Mouse (Mus musculus): ENCODE measurements around the gene Ly6c1.
A peak's percentile ranks its signal among the peaks of the same experiment; 100 is the strongest.
"Not testable (repeated sequence)": the region's sequence is repeated elsewhere in the genome, so short reads cannot be mapped to it uniquely, and the experiment has no call there.

The Ly6c1 gene

DNA sequence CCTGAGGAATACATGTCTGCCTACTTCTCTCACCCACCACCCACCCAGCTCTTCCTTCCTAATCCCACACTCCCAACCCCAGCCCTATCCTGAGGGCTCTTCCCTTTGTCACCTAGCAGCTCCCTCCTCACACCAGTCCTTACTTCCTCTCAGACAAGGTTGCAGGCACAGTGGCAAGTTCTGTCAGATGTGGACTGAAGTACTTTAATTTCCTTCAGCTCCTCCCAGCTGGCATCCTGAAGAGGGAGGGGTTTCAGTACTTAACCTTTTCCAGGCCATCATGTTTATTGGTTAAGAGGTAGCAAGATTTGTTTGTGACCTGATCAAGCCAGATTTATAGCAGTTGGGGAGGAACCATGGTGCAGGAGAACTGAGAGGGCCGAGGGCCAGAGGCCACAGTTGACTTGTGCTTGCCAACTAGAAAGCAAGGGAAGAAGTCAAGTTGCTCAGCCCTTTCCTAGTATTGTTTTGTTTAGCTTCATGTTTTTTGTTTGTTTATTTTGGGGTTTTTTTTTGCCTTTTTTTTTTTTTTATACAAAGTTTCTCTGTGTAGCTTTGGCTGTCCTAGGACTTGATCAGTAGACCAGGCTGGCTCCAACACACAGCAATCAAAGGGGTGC, at the start of gene Ly6c1:
Gene Ly6c1 (minus strand): TSS at position 189 of the 620 bp plus-strand sequence.
- DNase-seq = peak; percentile 23 to 64

DNA sequence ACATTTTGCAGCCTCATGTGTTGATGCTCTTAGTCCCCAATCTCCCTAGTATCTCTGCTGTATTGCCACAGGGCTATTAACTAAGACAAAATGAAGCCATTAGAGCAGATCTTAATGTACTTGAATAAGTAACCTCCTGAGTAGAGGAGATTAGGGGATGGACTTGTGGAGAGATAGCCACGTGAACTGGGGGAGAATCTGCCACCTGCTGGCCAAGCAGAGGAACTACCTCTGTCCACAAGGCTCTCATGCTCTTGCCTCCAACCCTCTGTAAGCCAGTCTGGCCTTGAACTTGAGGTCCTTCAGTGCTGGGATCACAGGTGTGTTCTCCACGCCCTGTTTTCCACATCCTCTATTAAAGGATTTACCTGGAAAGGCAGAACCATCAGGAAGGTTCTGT, 39.4 kb upstream of the Ly6c1 start:
- DNase-seq = not testable (repeated sequence)

DNA sequence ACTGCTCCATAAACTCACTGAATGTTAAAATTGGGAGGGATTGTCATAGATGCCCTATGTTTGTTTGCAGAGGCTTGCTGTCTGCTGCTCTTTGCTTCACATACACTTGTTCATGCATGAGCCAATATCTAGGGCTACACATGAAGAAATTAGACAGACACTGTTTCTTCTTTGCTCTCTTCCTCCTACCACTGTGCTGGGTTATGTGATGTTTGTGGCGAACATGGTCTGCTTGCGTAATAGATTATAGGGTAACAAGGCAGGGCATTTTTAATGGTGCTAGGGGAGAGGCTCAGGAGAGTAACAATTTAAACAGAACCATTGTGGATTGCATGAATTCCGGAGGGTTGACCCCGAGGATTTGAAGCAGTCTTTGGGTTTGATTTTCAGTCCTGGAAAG, 21.3 kb upstream of the Ly6c1 start:
- no peak for DNase-seq

DNA sequence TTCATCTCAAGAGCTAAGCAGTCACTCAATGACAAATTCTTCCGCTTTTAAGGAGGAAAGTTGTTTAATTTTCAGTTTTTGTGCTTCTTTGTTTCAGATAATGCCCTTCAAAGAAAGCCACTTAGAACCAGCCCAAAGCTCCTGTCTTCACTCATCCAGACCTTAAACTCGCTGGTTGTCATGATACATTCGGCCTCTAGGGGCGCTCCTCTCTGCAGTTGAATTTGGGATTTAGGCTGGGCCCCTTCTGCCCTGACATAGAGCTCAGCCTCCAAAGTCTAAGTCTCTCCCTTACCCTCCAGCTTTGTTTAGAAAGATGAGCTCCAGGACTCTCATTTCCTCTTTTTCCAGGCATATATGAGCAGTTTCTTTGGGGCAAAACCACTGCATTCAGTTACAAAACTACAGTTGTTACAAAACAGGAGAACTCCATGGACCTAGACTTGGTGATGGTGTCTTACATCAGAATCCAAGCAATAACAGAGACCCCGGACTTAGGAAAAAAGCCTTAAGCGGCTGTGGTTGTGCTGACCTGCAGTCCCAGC, 13.5 kb upstream of the Ly6c1 start:
- peak; percentile 55 to 84 for DNase-seq

DNA sequence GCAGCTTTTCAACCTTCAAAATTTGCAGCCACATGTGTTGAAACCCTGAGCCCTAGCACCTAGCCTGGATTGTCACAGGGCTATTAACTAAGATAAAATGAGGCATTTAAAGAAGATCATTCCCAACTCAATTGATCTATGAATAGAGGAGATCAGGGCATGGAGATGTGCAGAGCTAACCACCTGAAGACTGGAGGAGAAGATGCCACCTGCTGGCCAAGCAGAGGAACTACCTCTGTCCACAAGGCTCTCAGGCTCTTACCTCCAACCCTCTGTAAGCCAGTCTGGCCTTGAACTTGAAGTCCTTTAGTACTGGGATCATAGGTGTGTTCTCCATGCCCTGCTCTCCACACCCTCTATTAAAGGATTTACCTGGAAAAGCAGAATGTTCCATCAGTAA, 11.9 kb upstream of the Ly6c1 start:
- DNase-seq = peak; percentile 14 to 49

DNA sequence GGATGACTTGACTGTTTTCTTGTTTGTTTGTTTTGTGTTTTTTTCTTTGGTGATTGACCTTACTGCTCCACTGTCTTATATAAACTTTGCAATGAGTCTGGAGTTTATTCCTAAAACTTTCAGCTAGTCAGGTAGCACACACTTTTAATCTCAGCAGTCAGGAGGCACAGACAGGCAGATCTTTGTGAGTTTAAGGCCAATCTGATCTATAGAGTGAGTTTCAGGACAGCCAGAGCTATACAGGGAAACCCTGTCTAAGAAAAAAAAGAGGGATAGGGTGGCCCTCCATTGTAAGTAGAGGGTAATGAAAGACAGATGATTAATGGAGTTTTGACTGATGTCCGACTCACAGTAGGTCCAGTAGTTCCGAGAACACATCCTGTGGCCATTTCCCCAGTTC, 7.4 kb upstream of the Ly6c1 start:
- DNase-seq = no peak

DNA sequence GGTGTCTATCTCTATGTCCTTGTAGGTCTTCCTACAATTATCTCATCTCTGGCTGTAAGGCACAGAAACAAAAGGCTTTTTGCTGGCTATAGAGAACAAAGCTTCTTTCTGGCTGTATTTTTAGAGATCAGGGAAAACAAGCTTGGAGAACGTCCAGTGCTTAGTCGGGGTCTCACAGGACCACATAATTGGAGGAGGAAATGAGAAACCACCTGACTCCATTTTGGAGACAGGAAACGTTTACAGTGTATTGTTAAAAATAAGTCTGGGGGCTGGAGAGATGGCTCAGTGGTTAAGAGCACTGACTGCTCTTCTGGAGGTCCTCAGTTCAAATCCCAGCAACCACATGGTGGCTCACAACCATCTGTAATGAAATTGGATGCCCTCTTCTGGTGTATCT, 6.8 kb upstream of the Ly6c1 start:
- not testable (repeated sequence) for DNase-seq

DNA sequence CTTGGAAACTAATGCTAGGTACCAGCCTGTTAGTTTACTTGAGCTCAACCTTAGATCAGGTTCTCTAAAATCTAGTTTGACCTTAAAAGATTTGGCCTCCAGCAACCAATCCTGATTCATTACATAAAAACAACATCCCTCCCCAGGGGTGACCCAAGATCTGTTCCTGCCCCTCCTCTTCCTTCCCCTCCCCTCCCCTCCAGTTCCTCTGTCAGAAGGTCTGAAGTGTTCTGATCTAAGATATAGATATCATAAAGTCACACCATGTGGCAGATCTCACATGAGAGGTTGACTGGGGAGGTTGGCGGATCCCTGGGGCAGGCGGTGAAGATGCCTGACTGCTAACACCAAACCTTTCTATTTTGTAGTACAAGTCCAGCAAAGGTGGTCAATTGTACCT, 3.8 kb upstream of the Ly6c1 start:
- DNase-seq = peak; percentile 17 to 61

DNA sequence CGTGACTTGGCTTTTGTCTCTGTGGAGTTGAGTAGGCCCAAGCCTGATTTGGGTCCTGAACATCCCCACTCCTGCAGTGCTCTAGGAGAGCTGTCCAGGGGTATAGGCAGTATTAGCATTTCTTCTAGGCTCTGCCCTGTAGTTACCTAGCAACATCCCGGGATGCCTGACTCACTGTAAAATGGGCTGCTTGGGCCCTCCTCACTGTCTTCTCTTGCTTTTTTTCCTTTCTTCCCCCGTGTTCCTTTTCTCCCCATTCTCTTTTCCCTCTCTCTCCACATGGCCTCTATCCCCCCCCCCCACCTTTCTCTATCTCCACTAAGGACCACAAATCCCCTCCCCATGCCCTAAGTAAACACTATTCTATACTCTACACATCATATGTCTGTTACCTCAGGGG, 2.5 kb upstream of the Ly6c1 start:
- DNase-seq = not testable (repeated sequence)

DNA sequence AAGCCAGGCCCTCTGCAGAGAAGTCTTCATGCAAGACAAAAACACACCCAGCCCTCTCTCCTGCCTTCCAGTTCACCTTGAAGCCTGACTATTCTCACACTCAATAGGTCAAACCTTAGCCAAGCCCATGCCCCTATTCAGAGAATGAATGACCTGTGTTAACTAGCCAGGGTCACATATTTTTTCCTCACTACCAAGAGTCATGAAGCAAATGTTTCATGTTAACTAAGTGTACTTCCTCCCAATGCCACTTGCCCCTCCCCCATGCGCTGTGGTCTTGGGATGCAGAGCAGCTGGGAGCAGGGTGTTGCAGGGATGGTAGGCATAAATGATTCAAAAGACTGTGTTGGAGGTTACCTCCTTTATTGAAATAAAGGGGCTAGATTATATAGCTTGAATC, 2.0 kb upstream of the Ly6c1 start:
- not testable (repeated sequence) for DNase-seq

DNA sequence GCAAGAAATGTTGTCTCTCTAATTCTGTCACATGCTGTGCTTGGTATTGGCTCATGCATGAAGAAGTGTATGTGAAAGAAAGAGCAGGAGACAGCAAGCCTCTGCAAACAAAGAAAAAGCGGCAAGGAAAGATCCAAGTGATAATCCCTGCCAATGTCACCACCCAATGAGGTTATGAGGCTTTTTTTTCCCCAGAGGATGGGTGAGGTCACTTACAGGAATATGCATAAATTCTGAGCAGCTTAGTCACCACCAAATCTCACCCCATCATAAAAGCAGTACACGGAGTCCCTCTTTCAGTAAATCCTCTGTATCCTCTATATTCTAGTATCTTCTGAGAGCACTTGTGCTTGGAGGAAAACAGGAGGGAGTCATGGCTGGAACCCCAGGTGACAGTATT, 1.2 kb upstream of the Ly6c1 start:
- not testable (repeated sequence) for DNase-seq

DNA sequence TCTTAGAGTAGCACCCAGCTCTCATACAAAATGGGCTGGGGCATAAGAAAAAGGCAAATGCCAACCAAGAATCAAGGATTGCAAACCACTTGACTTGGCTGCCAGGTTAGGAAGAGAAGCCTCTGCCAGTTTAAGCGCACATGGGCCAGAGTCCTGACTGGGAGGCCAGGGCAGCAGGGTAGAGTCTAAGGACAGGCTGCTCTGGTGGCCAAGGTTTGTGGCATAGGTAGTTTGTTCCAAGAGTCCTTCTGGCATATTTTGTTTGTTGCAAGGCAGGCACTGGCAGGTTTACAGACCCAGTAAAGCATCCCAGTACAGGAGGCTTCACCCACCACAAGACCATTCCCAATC, 685 bp downstream of the Ly6c1 start:
- DNase-seq = not testable (repeated sequence)

DNA sequence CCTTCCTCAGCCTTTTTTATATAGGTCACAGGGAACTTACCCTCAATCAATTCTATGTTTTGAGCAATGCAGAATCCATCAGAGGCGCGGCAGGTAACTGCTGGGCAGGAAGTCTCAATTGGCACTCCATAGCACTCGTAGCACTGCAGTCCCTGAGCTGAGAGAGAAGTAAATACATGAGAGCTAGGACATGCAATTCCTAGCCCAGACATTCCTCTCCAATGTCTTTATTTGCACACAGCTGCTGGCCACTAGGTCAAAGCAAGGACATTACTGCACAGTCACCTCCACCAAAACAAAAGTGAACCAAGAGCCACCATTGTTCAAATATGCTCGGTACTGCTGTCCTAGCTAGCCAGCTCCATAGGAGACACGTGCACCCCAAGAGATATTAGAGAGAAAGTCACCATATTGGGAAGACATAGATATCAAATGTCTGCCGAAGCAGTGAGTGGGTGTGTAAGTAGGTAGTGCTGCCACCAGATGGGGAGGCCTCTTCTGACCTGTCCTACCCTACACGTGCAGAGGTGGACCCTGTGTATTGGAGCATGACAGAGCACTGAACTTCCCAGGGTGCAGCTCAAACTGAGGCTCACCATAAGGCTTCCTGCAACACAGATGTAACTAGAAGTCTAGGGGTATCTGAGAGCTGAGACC, 1.2 kb downstream of the Ly6c1 start:
- not testable (repeated sequence) for DNase-seq

DNA sequence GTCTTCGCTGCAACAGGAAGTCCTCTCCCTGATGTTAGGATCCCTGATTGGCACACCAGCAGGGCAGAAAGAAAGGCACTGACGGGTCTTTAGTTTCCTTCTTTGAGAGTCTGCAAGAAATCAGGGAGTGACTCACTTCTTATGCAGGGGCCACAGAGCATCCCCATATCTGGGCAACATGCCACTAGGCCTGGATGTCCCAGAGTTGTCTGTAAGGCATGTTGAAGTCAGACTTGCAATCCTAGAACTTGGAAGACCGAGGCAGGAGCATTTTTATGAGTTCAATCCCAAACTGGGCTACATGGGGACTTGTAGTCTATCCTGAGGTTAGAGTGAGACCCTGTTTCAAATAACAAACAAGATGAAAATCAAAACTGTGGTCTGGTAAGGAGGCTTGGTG, 3.1 kb downstream of the Ly6c1 start:
- not testable (repeated sequence) for DNase-seq

DNA sequence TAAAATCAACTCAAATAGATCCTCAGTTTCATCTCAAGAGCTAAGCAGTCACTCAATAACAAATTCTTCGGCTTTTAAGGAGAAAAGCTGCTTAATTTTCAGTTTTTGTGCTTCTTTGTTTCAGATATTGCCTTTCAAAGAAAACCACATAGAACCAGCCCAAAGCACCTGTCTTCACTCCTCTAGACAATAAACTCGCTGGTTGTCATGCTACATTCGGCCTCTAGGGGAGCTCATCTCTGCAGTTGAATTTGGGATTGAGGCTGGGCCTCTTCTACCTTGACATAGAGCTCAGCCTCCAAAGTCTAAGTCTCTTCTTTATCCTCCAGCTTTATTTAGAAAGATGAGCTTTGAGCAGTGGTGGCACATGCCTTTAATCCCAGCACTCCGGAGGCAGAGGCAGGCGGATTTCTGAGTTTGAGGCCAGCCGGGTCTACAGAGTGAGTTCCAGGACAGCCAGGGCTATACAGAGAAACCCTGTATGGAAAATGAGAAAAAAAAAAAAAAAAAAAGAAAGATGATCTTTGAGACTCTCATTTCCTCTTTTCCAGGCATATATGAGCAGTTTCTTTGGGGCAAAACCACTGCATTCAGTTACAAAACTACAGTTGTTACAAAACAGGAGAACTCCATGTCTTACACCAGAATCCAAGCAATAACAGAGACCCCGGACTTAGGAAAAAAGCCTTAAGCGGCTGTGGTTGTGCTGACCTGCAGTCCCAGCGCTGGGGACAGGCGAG, 27.4 kb downstream of the Ly6c1 start:
- not testable (repeated sequence) for DNase-seq

DNA sequence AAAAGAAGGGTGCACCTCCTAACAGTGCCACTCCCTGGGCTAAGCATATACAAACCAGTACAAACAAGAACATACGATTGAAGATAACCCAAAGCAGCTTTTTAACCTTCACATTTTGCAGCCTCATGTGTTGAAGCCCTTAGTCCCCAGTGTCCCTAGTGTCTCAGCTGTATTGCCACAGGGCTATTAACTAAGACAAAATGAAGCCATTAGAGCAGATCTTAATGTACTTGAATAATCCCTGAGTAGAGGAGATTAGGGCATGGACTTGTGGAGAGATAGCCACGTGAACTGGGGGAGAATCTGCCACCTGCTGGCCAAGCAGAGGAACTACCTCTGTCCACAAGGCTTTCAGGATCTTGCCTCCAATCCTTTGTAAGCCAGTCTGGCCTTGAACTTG, 29.2 kb downstream of the Ly6c1 start:
- DNase-seq = peak in 1 of 2 experiments; percentile 13
